Mouse (Mus musculus) CH12.LX (cell line): ENCODE measurements at regions not wholly inside any gene's neighbourhood (a gene's known extent, or its start where the extent isn't known, plus 50 kb on each side); places are given as distances from the start of the nearest gene placed in this dataset.

Experiments used
- DNase-seq: peaks from one replicate; pipeline ENCODE4 v3.0.0-alpha.2; 2013; ENCODE audit errors: extremely low read depth
- H3K27ac ChIP-seq: 2 replicates; pipeline ENCODE4 v1.5.1; 2012; ENCODE audit warnings: low read depth, mild to moderate bottlenecking, control low read depth, moderate library complexity; ENCODE audit not compliant: insufficient read depth
- H3K27me3 ChIP-seq: replicated peaks from 2 replicates; pipeline ENCODE3; 2012; ENCODE audit warnings: inconsistent platforms
- H3K36me3 ChIP-seq, 2 experiments: replicated peaks in 1 of 2; 2 replicates each; pipeline versions ENCODE3 to v1.6.1; 2012; ENCODE audit warnings: inconsistent platforms in 1 of 2, low read length in 1 of 2, mild to moderate bottlenecking in 1 of 2, mixed read lengths in 1 of 2, moderate library complexity in 1 of 2; ENCODE audit not compliant: control insufficient read depth in 1 of 2, insufficient read depth in 1 of 2
- H3K4me1 ChIP-seq, 2 experiments: 2 replicates each; pipeline ENCODE4 v1.6.1; 2012; ENCODE audit warnings: inconsistent platforms in 1 of 2, moderate library complexity in 1 of 2; ENCODE audit not compliant: insufficient read depth in 2 of 2, control insufficient read depth in 1 of 2
- H3K4me2 ChIP-seq: 2 replicates; pipeline ENCODE4 v1.6.1; 2012; ENCODE audit warnings: low read depth, mild to moderate bottlenecking, control low read depth; ENCODE audit not compliant: poor library complexity, insufficient read depth, severe bottlenecking
- H3K4me3 ChIP-seq, 3 experiments: fragments of 150-350 bp in 1 of 3; sonication (generic) in 1 of 3; replicated peaks in 1 of 3; 2 replicates each; pipeline versions ENCODE3 to v1.5.1; 2011 to 2012; ENCODE audit warnings: low read depth in 2 of 3, low read length in 2 of 3, mild to moderate bottlenecking in 2 of 3, moderate library complexity in 2 of 3, control low read depth in 1 of 3, improper control_type of control experiment in 1 of 3, inconsistent platforms in 1 of 3, mixed read lengths in 1 of 3; ENCODE audit not compliant: poor library complexity in 1 of 3
- H3K79me2 ChIP-seq: replicated peaks from 2 replicates; pipeline ENCODE4 v1.6.1; 2012; ENCODE audit warnings: mild to moderate bottlenecking, moderate library complexity; ENCODE audit not compliant: control insufficient read depth, poor library complexity, insufficient read depth, severe bottlenecking; ENCODE audit errors: extremely low read depth
- H3K9ac ChIP-seq: 2 replicates; pipeline ENCODE4 v1.6.1; 2012; ENCODE audit warnings: low read depth, mild to moderate bottlenecking, control low read depth, moderate library complexity; ENCODE audit not compliant: insufficient read depth
- H3K9me3 ChIP-seq: replicated peaks from 2 replicates; pipeline ENCODE3; 2012; ENCODE audit warnings: low read length, inconsistent platforms, mixed read lengths
- BHLHE40 ChIP-seq: IDR thresholded peaks from 2 replicates; pipeline ENCODE4 v1.6.1; 2011; ENCODE audit warnings: mild to moderate bottlenecking, low read depth, low read length, improper control_type of control experiment
- CHD1 ChIP-seq: IDR thresholded peaks from 2 replicates; pipeline ENCODE4 v1.6.1; 2012; ENCODE audit warnings: low read depth, low read length, improper control_type of control experiment, inconsistent platforms
- CHD2 ChIP-seq: IDR thresholded peaks from 2 replicates; pipeline ENCODE4 v1.6.1; 2011; ENCODE audit warnings: low read length, improper control_type of control experiment
- E2F4 ChIP-seq: IDR thresholded peaks from 2 replicates; pipeline ENCODE4 v1.6.1; 2011; ENCODE audit warnings: low read depth, low read length, improper control_type of control experiment; ENCODE audit not compliant: insufficient replicate concordance
- ELF1 ChIP-seq: IDR thresholded peaks from 2 replicates; pipeline ENCODE4 v1.6.1; 2014; ENCODE audit warnings: low read depth, mild to moderate bottlenecking, inconsistent platforms, low read length, improper control_type of control experiment
- EP300 ChIP-seq: IDR thresholded peaks from 2 replicates; pipeline ENCODE4 v1.6.1; 2011; ENCODE audit warnings: low read length, improper control_type of control experiment
- ETS1 ChIP-seq: conservative IDR thresholded peaks from 2 replicates; pipeline ENCODE4 v1.6.1; 2012; ENCODE audit warnings: low read depth, mild to moderate bottlenecking, inconsistent platforms, low read length, improper control_type of control experiment, moderate library complexity
- GABPA ChIP-seq: IDR thresholded peaks from 2 replicates; pipeline ENCODE4 v1.6.1; 2012; ENCODE audit warnings: low read depth, low read length, improper control_type of control experiment, inconsistent platforms; ENCODE audit not compliant: insufficient replicate concordance
- HCFC1 ChIP-seq: IDR thresholded peaks from 2 replicates; pipeline ENCODE4 v1.6.1; 2012; ENCODE audit warnings: low read depth, mild to moderate bottlenecking, inconsistent platforms, low read length, improper control_type of control experiment
- IRF4 ChIP-seq: IDR thresholded peaks from 2 replicates; pipeline ENCODE4 v1.6.1; 2014; ENCODE audit warnings: low read depth, mild to moderate bottlenecking, inconsistent platforms, low read length, improper control_type of control experiment
- JUN ChIP-seq: IDR thresholded peaks from 2 replicates; pipeline ENCODE4 v1.6.1; 2011; ENCODE audit warnings: low read depth, mild to moderate bottlenecking, low read length, improper control_type of control experiment, moderate library complexity; ENCODE audit not compliant: insufficient read depth
- KAT2A ChIP-seq: IDR thresholded peaks from 2 replicates; pipeline ENCODE4 v1.6.1; 2012; ENCODE audit warnings: low read length, improper control_type of control experiment, inconsistent platforms; ENCODE audit not compliant: insufficient replicate concordance
- MAX ChIP-seq: IDR thresholded peaks from 2 replicates; pipeline ENCODE4 v1.6.1; 2011; ENCODE audit warnings: low read length, improper control_type of control experiment
- MEF2A ChIP-seq: IDR thresholded peaks from 2 replicates; pipeline ENCODE4 v1.6.1; 2014; ENCODE audit warnings: low read depth, mild to moderate bottlenecking, inconsistent platforms, low read length, improper control_type of control experiment, borderline replicate concordance
- MYC ChIP-seq: IDR thresholded peaks from 2 replicates; pipeline ENCODE4 v1.6.1; 2011; ENCODE audit warnings: low read depth, mild to moderate bottlenecking, improper control_type of control experiment, low read length
- NELFE ChIP-seq: IDR thresholded peaks from 2 replicates; pipeline ENCODE4 v1.6.1; 2011; ENCODE audit warnings: low read depth, low read length, improper control_type of control experiment
- NRF1 ChIP-seq: IDR thresholded peaks from 2 replicates; pipeline ENCODE4 v1.6.1; 2014; ENCODE audit warnings: low read depth, mild to moderate bottlenecking, inconsistent platforms, low read length, improper control_type of control experiment, moderate library complexity
- PAX5 ChIP-seq: IDR thresholded peaks from 2 replicates; pipeline ENCODE4 v1.6.1; 2012; ENCODE audit warnings: low read length, inconsistent platforms, mixed read lengths
- POLR2A ChIP-seq: IDR thresholded peaks from 2 replicates; pipeline ENCODE4 v1.6.1; 2011; ENCODE audit warnings: low read depth, mild to moderate bottlenecking, improper control_type of control experiment, low read length
- POLR2AphosphoS2 ChIP-seq: IDR thresholded peaks from 2 replicates; pipeline ENCODE4 v1.6.1; 2011; ENCODE audit warnings: low read depth, low read length, improper control_type of control experiment
- RCOR1 ChIP-seq: conservative IDR thresholded peaks from 2 replicates; pipeline ENCODE4 v1.6.1; 2012; ENCODE audit warnings: low read depth, mild to moderate bottlenecking, inconsistent platforms, low read length, improper control_type of control experiment
- SIN3A ChIP-seq: IDR thresholded peaks from 2 replicates; pipeline ENCODE4 v1.6.1; 2012; ENCODE audit warnings: low read length, improper control_type of control experiment, inconsistent platforms
- TCF12 ChIP-seq: IDR thresholded peaks from 2 replicates; pipeline ENCODE4 v1.6.1; 2014; ENCODE audit warnings: low read depth, mild to moderate bottlenecking, inconsistent platforms, low read length, improper control_type of control experiment
- USF1 ChIP-seq: IDR thresholded peaks from 2 replicates; pipeline ENCODE4 v1.6.1; 2014; ENCODE audit warnings: low read depth, mild to moderate bottlenecking, inconsistent platforms, low read length, improper control_type of control experiment
- ZC3H11A ChIP-seq: IDR thresholded peaks from 2 replicates; pipeline ENCODE4 v1.6.1; 2012; ENCODE audit warnings: low read depth, mild to moderate bottlenecking, inconsistent platforms, low read length, improper control_type of control experiment
- ZMIZ1 ChIP-seq: IDR thresholded peaks from 2 replicates; pipeline ENCODE4 v1.6.1; 2012; ENCODE audit warnings: low read depth, mild to moderate bottlenecking, inconsistent platforms, low read length, improper control_type of control experiment
- dilution Hi-C: fragments of 300-500 bp; cut with MboI; formaldehyde crosslinking; loops from 2 replicates; pipeline ENCODE4 v1.14.3; 2020; ENCODE audit warnings: low sequenced_read_pairs; ENCODE audit not compliant: extremely low pct_unique_long_range_greater_than_20kb, extremely low pct_ligation_motif_present
- in situ Hi-C: fragments of 300-500 bp; cut with MboI; formaldehyde crosslinking; loops from 3 replicates; pipeline ENCODE4 v1.14.3; 2019; ENCODE audit warnings: low sequenced_read_pairs, low pct_ligation_motif_present, low pct_unique_long_range_greater_than_20kb, mixed read lengths

DNA sequence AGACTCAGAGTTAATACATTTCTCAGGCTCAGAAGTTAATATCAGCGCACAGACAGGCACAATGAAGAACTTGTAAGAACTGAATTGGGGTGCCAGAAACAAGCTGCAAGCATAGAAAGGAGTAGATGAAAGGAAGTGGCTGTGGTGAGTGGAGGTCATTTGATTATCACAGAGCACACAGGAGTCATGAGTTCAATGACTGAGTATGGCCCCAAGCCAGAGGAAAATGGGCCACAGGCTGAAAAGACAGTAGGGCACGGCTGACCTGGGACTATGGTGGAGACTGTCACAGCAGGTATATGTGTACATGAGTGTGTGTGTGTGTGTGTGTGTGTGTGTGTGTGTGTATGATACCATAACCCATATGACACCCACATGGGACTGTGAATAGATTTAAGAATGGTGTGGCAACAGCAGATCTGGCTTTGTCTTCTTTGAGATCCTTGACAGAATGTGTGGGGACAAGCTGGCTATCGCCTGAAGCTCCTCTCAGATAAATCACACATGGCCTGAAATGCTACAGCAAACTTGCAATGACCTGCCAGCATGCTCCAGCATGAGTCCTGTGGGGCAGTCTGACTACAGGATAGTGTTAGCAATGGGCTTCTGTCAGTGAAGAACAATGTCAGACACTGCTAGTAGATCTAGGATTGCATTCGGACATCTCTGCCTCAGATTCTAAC, 101.5 kb upstream of the Atp1b1 start:
- in situ Hi-C loops (no loop called here), dilution Hi-C loops (no loop called here)
- Histone ChIP-seq H3K9me3 (no peaks in the 10 kb centered on the region), H3K4me3 (no peak overlapping the region), H3K4me2 (no peak overlapping the region), H3K9ac (no peak overlapping the region), H3K79me2 (no peaks in the 10 kb centered on the region), H3K27ac (no peak overlapping the region), H3K27me3 (no peaks in the 10 kb centered on the region), H3K36me3 (no peaks in the 10 kb centered on the region), H3K4me1 (no peaks in the 10 kb centered on the region)
- no peak for DNase-seq
- TF ChIP-seq EP300: no peak
- TF ChIP-seq KAT2A: no peak
- no peak for TF ChIP-seq PAX5
- TF ChIP-seq JUN: no peak
- no peak for TF ChIP-seq NELFE
- no peak for TF ChIP-seq MYC
- TF ChIP-seq HCFC1: no peak
- no peak for TF ChIP-seq POLR2A
- TF ChIP-seq CHD1: no peak
- no peak for TF ChIP-seq NRF1
- no peak for TF ChIP-seq IRF4
- no peak for TF ChIP-seq ELF1
- no peak for TF ChIP-seq POLR2AphosphoS2
- no peak for TF ChIP-seq E2F4
- TF ChIP-seq TCF12: no peak
- no peak for TF ChIP-seq SIN3A
- no peak for TF ChIP-seq ETS1

DNA sequence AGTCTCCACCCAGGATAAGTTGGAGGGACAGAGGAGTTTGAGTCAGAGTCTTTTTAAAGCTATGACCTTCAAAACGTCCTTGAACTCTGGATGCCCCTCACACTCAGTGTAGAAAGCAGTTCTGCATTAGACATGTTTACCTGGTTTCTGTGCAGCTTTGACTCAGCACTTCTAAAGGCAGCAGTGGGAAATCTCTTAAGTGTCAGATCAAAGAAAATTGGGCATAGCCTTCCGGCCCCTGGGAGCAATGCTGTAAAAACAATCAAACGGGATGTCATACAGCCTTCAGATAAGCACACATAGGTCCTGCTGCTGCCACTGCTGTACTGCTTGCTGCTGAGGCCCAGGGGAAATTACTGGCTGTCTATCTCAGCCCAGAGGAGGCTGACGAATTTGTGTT, 94.5 kb upstream of the Atp1b1 start:
- H3K4me2 ChIP-seq: no peak overlapping the region
- no peak for TF ChIP-seq GABPA
- TF ChIP-seq USF1: no peak
- TF ChIP-seq POLR2A: no peak
- TF ChIP-seq MYC: no peak
- TF ChIP-seq PAX5: no peak
- TF ChIP-seq ELF1: no peak
- TF ChIP-seq CHD2: no peak
- TF ChIP-seq TCF12: no peak
- TF ChIP-seq MAX: no peak
- TF ChIP-seq BHLHE40: no peak
- no peak for TF ChIP-seq RCOR1
- no peak for TF ChIP-seq MEF2A
- TF ChIP-seq ZC3H11A: no peak
- TF ChIP-seq CHD1: no peak
- TF ChIP-seq JUN: no peak
- no peak for TF ChIP-seq HCFC1
- TF ChIP-seq ZMIZ1: no peak
- H3K4me3 ChIP-seq: no peak overlapping the region
- H3K27ac ChIP-seq: no peak overlapping the region
- no peaks in the 10 kb centered on the region for H3K4me1 ChIP-seq
- dilution Hi-C loops: no loop called here
- H3K36me3 ChIP-seq: no peaks in the 10 kb centered on the region
- H3K9me3 ChIP-seq: no peaks in the 10 kb centered on the region
- no peaks in the 10 kb centered on the region for H3K79me2 ChIP-seq
- H3K27me3 ChIP-seq: no peaks in the 10 kb centered on the region
- H3K9ac ChIP-seq: no peak overlapping the region
- in situ Hi-C loops: no loop called here
- no peak for DNase-seq
